Mouse (Mus musculus) cerebral cortex, adult 2 months (tissue): ENCODE data around the gene Mid1.

Source experiments
- WGBS: fragments of 180-500 bp; shearing (Covaris S2); methylation state at CpG from one replicate; pipeline ENCODE4 v1.1.7; 2018; 5-methylcytosine and 5-hydroxymethylcytosine counted together

The Mid1 gene

DNA sequence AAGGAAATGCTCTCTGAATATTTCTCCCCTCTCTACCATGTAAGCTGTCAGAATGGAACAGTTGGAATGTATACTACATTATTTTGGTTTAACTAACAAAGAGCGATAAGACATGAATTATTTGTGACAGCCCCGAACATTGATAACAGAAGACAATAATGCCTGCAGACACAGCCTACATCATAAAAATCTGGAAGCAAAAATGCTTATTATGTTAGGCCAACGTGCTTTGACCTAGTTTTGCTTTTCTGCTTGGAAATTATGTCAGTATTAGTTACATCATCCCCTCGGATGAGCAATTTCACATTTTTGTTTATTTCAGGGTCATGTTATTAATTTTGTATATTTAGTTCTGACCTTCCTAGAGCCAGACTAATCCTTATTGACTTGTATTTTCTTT lies 205.5 kb downstream of the Mid1 start:
- WGBS: 84% methylated on average over 4 of the region's 4 CpGs

DNA sequence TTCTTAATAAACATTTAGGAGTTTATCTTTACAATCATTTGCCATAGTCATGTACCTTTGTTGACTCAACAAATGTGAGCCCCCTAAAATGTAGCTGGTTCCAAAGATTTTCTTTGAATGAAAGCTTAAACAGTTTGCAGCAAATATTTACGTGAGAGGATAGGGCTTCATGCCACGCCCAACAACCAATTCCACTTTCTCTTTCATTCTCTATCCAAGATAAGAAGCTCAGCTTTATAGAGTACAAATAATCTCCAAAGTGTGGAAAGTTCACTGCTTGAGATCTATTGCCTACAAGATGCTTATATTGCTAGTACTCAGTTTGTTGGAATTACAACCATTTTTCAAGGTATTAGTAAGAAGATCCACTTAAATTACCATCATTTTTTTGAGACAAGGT lies 207.6 kb downstream of the Mid1 start:
- WGBS: 78% methylated on average over 2 of the region's 2 CpGs

DNA sequence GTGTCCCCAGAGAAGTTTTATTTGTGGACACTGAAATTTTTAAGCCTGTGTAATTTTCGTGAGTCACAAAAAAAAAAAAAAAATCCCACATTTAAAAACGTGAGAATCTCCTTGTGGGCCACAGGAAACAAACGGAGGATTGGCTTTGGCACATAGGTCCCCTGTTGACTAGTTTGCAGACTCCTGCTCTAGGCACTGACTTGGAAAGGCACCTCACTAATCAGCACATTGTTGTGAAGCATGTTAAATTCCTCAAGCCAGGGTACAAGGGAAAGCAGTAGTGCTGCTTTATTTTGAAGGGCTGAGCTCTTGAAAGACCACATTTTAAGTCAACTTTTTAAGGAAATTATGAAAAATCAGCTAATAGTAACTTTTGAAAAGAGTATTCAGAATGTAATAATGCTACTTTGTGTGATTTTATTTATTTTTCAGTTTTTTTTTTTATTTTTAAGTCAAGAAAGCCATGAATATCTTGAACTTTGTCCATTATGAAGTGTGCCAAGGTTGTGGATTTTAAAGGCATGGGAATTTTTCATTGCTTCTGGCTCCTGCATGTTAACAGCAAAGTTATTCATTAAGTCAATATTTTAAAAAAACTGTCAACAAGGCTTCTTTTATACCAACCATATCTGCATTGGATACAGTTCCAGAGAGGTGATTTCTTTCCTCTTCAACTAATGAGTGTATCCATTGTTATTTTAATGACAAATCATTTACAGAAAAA lies 214.4 kb downstream of the Mid1 start:
- 53% methylated on average over 3 of the region's 3 CpGs for WGBS

DNA sequence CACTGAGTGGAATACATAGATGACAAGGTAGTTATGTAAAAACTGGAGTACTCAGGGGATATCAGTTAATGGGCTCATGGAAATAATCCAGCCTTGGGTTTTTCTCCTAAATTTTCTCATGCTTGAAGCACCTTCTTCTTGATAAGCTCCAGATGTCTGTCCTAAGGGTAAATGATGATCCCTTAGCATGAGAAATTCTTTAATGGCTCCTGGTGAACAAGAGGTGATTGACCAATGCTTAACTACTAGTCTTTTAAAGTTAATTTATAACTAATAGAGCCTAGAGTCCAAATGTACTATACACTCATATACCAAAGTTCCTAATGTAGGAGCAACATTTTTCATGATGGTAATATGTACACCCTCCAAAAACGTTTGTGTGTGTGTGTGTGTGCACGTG lies 218.7 kb downstream of the Mid1 start:
- WGBS: 80% methylated on average over 2 of the region's 2 CpGs

DNA sequence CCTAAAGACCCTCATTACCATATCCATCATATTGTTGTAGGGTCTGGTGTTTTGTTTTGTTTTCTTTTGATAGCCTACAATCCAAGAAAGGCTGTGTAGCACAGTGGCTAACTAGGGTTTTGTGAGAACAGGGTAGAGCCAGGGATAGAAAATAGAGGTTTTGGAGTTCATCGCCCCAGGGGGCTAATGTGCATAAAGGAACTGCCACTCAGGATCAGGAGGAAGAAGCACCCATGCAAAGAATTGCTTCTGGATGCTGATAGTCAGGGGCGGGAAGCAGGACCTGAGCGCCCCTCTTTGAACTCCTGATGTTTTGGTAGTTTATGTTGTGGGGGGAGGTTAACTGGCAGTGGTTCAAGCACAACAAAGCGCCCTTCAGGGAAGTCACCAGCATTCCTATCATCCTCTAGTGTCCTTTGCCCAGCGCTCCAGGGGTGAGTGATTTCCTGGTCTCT lies 221.1 kb downstream of the Mid1 start:
- 43% methylated on average over 5 of the region's 5 CpGs for WGBS

DNA sequence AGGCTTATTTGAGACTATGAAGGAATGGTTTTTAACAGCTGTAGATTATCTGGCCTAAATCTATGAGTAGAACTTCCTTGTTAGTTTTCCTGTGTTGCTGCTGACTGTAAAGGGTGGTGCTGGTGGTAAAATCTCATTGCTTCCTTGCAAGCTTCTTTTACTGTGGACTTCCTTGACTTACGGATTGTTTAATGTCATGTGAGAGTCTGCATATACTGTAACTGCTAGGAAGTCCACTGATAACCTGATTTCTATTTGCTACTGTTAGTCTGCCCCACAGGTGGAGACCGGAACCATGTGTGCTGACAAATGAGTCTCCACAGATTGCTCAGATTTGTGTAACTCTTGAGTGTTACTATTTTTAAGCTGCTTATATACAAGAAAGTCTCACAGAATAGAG lies 224.9 kb downstream of the Mid1 start:
- 66% methylated on average over 2 of the region's 2 CpGs for WGBS

DNA sequence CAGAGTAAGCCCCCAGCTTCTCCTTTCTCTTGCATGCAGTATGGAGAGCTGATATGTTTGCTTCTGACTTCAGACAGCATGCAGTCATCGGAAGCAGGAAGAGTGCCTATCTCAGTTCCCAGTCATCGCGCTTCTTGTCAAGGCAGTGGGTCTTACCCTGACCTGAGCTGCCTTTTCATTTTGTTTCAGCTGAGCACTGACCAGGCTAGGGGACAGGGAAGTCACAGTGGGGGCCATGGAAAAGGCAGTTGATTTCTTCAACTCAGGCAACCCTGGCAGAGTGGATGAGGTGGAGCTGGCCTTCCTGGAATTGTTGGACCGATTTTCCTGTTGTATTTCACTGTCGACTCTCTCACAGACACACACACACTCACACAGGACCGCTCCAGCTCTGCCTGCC lies 230.7 kb downstream of the Mid1 start:
- WGBS: 80% methylated on average over 6 of the region's 6 CpGs

DNA sequence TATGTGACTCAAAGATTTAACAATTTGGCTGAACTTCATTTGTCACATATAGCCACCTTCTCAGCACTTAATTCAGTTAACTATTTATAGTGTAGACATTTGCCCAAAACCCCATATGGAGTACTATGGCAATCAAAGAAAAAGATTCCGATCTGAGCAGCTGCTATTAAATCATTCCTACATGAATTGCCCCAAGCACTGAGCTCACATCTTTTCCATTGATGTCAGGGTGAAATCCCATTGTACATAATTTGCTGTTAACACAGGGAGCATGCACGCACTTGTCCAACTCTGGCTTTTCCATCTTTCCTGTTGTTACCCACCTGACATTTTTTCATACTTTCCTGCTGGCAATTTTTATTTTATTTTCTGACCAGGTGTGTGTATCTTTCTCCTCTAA lies 237.5 kb downstream of the Mid1 start:
- WGBS: 85% methylated on average over 2 of the region's 2 CpGs

DNA sequence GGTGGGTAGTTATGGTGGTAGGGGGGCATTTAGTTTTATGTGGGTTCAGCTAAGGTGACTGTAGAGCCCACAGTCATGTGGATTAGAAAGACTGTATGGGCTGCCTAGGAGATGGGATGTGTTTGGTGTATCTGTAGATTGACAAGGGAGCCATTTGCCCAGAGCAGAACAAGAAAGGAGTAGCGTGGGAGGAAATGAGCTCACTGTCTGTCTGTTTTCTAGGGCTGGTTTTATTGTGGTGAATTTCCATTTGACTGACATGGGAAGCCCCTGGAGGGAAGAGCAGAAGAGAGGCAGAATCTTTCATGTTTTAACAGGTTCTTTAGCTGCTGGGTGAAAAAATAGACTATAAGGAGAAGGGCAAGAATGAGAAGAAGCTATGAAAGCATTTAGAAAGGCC lies 238.4 kb downstream of the Mid1 start:
- 63% methylated on average over 1 of the region's 1 CpGs for WGBS

DNA sequence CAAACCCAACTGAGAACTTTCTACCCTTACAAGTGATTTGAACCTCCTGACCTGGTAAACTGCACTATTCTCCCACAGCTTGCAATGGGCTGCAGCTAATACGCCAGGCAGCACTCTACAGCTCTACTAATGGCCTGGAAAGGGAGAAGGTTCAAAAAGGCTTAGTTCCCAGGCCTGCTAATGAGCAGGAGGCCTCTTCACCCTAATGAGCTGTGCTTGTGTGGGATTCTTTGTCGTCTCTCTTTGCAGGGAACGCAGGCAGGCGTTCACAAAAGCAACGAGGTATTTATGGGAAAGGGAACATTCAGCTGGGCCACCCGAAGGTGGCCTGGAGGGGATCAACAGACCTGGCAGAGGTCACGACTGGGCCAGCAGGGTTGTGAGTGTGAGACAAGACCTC lies 240.6 kb downstream of the Mid1 start:
- 58% methylated on average over 7 of the region's 7 CpGs for WGBS

DNA sequence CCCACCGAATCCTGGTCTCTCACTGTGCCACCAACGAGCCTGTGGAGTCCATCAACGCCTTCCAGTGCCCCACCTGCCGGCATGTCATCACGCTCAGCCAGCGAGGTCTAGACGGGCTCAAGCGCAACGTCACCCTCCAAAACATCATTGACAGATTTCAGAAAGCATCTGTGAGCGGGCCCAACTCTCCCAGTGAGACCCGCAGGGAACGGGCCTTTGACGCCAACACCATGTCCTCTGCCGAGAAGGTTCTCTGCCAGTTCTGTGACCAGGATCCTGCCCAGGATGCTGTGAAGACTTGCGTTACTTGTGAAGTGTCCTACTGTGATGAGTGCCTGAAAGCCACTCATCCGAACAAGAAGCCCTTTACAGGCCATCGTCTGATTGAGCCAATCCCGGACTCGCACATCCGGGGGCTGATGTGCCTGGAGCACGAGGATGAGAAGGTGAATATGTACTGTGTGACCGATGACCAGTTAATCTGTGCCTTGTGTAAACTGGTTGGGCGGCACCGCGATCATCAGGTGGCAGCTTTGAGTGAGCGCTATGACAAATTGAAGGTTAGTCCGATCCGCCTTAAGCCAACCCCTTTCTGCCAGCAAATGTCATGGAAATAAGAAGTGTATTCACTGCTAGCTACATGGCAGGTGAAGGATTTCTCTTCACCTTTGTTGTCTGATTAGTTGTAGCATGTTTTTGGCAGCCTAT lies 242.3 kb downstream of the Mid1 start:
- 66% methylated on average over 28 of the region's 28 CpGs for WGBS

DNA sequence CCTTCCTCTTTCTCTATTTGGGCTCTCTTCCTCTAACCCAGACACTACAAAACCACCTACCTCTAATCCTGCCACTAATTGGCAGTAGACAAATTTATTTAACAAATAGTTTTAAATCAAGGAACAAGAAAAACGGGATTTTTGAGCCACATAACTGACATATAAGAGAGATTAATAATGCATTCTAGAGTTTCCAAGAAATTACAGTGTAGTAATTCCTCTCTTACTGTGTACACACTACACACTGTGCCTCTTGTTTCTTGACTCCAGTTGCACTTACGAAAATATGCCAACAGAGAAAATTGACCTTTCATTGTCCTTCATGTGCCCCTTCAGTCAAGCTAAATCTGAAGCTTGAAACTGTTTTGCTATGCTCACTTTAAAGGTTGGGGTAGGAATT lies 245.9 kb downstream of the Mid1 start:
- WGBS: 83% methylated on average over 2 of the region's 2 CpGs

DNA sequence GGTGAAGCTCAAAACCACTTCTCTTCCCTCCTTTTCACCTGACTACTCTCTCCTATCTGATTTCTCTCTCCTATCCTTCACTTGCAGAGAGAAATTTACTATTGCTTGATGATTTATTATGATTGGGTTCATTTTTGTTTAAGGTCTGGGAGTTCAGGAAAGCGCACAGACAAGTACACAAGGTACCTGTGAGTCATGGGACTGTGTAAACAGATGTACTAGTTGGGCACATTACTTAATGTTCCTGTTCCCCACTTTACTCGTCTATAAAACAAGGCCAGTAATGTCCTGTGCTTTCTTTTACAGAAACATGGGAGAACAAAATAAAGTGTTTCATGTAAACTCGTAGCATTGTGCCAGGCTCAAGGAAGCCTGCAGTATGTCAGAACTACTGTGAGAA lies 248.2 kb downstream of the Mid1 start:
- WGBS: 74% methylated on average over 3 of the region's 3 CpGs

DNA sequence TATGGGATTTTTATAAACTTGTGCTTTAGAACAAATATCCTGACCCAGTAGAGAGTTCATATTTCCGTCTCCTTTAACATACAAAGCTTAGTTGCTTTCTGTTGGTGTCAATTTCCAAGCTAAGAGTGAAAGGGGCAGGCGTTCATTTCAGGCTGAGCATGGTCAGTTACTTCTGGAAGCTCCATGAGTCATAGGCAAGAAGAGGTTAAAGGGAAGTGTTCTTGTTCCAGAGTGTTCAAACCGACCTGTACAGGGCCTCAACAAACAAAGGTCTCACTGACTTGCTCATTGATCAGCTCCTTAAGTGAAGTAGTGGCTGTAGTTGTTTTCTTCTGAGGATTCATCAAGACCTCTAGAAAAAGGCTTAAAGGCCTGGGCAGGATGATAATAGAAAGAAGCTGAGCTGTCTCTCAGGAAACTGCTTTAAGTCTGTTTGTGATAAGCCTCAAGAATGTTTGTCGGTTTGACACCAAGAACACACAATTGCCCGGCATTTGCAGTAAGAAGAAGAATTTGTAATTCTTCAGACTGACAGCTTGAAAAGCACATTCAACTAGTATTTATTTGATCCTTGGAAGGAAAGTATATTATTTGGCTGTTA lies 252.2 kb downstream of the Mid1 start:
- 64% methylated on average over 5 of the region's 5 CpGs for WGBS

DNA sequence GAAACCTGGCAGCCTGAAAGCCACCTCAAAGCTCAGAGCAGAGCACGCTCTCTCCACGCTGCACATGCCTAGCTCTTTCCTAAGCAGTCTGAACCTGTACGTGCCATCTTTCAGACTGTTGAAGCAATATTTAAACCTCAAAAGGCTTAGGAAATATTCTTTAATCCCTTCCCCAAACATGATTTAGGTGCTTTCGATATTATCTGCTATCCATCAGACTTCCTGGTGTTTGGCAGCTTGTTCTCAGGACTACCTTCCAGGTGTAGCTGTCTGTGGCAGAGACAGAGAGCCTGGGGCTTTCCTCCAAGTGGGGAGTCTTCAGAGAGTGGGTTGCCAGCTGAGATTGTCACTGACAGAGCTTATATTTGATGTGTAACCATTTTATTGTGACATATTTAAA lies 255.5 kb downstream of the Mid1 start:
- 80% methylated on average over 4 of the region's 4 CpGs for WGBS

DNA sequence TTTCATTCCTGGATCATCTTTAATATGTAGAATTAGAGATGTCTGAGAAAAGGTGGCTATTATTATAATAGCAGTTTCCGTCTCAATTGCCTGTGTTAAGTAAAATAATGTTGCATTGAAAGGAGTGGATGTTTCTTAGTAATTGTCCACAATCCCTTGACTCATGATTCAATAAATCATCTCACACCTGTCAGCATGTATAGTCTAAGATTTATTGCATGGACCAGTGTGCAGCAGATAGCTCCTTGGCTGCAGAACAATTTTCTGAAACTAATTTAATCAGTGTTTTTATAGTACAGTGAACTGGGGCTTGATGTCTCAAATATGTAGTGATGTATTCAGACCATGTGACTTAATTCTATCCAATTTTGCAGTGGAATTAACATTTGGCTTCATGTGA lies 265.6 kb downstream of the Mid1 start:
- 88% methylated on average over 1 of the region's 1 CpGs for WGBS

DNA sequence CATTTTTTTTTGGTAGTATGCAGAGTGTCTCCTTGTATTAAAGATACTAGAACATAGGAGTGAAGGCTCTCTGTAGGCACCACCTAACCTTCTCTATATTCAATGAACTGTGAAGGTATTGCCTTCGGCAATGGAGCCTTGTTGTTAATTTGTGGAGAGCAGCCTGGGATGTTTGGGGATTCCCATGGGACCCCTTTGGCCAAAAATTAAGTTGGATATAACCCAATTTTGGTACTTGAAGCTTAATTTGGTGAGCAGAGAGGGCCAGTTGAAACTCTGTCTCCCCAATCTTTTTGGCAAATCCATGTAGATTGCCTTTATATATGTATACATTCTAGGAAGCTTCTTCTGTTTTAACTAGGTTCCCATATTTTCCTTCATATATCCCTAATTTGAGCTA lies 284.3 kb downstream of the Mid1 start:
- 86% methylated on average over 1 of the region's 1 CpGs for WGBS

DNA sequence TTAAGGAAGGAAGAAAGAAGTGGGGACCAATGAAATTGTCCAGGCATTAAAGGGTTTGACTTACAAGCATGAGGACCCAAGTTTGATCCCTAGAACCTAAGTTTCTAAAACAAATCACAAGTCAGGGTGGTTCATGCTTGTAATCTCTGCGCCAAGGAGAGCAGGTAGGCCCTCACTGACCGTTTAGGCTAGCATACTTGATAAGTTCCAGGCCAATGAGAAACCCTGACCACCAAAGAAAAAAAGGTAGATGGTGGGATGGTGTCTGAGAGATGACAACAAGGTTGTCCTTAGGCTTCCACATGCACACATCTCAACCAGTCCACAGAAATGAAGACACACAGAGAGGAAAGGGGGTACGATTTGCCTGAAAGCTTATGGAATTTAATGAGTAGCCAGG lies 284.8 kb downstream of the Mid1 start:
- WGBS: 80% methylated on average over 3 of the region's 3 CpGs

DNA sequence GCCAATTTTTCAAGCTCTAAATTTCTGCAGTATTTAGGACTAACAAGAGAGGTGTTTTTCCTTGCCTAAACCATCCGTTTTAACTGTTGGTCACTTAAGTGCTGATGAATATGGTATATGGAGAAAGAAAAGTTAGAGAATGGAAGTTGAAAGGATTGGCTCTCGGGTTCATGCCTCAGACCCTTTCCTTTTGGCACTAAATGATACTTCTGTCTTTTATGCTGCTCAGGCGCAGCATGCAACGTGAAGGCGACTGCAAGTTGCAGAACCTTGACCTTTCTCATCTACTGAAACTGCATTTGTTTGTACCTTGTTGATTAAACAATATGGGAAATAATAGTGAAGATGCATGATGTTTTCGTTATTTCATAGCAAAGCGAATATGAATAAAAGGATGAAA lies 285.5 kb downstream of the Mid1 start:
- 88% methylated on average over 7 of the region's 7 CpGs for WGBS

DNA sequence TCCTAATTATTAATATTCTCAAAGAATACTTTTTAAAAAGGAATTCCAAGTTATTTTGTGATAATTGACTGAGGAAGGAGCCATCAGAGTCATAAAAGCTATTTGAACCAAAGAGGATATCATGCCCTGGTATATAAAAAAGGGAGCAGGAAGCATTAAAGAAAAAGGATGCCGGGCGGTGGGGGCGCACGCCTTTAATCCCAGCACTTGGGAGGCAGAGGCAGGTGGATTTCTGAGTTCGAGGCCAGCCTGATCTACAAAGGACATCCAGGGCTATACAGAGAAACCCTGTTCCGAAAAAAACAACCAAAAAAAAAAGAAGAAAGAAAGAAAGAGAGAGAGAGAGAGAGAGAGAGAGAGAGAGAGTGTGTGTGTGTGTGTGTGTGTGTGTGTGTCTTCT lies 286.6 kb downstream of the Mid1 start:
- 87% methylated on average over 6 of the region's 6 CpGs for WGBS

DNA sequence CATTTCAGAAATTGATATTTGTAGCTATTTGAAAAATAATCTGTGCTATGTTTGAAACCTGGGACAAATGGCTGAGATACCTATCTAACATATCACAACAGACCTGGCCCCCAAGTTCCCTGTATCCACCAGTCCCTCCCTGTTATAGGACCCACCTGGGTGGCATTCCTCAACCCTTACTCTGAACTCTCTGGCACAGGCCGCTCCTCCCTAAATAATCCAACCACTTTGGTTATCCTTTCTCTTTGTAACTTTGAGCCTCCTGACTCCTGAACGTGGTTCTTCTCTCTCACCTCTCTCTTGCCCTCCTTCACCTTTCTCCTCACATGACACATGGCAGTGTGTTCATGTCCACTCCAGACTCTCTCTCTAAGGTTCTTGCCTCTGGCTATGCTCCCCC lies 287.1 kb downstream of the Mid1 start:
- WGBS: 75% methylated on average over 2 of the region's 2 CpGs

DNA sequence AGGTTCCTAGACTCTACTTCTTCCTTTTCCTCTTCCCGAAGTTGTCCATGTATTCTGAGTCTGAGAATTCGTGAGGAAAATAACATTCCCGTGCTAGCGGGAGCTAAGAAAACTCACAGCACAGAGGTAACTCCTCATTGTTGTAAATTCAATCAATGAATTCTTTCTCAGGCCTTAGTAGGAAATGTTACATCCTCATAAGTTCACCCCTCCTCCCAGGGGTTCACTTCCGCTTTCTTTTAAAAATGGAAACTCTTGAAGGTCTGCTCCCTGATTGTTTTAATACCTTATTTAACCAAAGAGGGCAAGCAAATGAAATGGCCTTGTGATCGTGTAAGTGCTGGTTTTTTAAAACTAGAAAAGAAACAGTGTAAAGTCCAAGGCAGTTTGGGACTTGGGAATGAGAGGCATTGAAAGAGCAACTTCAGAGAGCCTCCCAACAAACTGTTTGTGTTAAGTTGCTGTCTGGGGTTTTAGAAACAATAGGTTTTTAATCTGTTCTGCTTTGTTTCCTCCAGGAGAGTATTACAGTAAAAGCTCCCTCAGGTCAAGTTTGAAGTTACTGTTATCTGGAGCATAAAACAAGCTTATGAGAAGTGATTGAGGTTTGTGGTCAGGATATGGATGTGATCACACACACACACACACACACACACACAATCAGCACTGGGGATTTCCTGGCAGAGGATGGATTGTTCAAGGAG lies 287.9 kb downstream of the Mid1 start:
- WGBS: 73% methylated on average over 6 of the region's 6 CpGs

DNA sequence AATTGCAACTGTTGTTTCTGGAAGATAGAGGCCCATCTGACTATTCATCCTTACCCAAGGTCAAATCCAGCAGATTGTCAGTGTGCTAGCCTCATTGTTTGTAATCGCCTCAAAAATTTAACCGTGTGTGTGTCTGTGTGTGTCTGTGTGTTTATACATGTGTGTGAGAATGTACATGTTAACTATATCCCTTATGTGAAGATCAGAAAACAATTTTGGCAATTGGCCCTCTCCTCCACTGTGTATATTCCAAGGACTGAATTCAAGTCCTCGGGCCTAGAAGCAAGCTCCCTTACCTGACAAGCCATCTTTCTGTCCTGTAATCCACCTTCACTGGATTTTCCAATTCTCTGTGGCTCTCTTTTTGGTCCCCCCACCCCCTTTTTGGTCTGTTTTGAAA lies 288.8 kb downstream of the Mid1 start:
- 64% methylated on average over 3 of the region's 3 CpGs for WGBS
